Mouse (Mus musculus) bone marrow, adult 2 months (tissue): Measurements from ENCODE around the gene Tulp2.

Experiments used
- CTCF ChIP-seq: fragments of 200-500 bp; IDR thresholded peaks from 2 replicates; pipeline ENCODE4 v1.5.1; 2011; ENCODE audit warnings: low read length, control low read depth; ENCODE audit not compliant: control insufficient read depth, insufficient read depth
- POLR2A ChIP-seq: fragments of 200-500 bp; IDR thresholded peaks from 2 replicates; pipeline ENCODE4 v1.6.1; 2011; ENCODE audit warnings: low read depth, mild to moderate bottlenecking, control low read depth, low read length, borderline replicate concordance; ENCODE audit not compliant: control insufficient read depth

DNA sequence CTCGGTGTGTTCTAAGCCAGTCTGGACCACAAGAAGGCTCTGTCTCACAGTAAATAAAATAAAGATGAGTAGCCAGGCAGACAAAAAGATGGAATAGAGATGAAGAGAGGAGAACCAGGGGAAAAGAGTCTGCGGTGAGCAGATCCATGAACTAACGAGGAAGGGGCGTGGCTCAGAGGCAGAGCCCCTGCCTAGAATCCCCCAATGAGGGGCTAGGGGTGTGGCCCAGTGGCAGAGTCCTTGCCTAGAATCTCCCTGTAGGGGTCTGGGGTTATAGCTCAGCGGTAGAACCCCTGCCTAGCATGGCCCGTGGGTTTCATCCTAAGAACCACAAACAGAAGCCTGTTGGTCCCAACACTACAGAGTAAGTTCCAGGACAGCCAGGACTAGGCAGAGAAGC, 44.6 kb upstream of the Tulp2 start:
- TF ChIP-seq POLR2A (no peak), CTCF (no peak)
